Comparison of ENCODE assay signal across 19 mouse cellular contexts in the genomic region with DNA sequence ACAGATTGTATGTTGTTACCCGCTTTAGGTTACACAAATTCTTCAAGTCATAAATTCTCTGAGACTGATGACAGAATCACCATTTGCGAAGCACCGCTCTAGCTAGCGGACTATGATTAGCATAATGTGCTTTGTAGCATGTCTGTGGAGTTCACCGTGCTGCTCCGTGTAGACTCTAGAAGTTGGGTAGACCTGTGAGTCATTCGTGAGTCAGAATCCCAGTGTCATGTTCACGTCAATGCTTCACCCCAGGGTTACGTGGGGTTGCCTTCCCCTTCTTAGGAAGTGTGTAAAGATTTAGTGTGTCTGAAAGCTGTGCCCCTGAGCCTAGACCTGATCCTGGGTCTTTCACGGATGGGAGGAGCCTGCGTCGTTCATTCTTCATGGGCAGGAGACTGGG. TPM values are rescaled to one million over a fixed set of nuclear protein-coding genes. Genes with fewer than 3 reads are reported as not detected.
DNase-seq lines count a peak whose midpoint lies in the region; ATAC-seq and TF ChIP-seq lines count a peak whose summit lies in the region.
"Had no signal": no experiment of that assay in that cellular context is flagged by ENCODE, and none has a peak within 500 bp of the region (broad histone marks: within the 10 kb centered on the region; RNA-seq: fewer than 3 reads in every experiment).

No protein-coding gene starts in this region.

- H3K9ac ChIP-seq in forebrain, postnatal 0 days = no peak overlapping the region
- H3K9ac ChIP-seq in forebrain, embryonic 12.5 days = no peak overlapping the region
- no peak overlapping the region for H3K9ac ChIP-seq in liver, embryonic 11.5 days (ENCODE audit: low read depth, low read length)
- H3K9ac ChIP-seq in forebrain, embryonic 13.5 days = no peak overlapping the region
- no peak overlapping the region for H3K9ac ChIP-seq in midbrain, embryonic 14.5 days (replicated peaks; ENCODE audit: low read length)
- H3K9ac ChIP-seq: intestine, embryonic 15.5 days; limb, embryonic 12.5 days had no signal

- H3K9me3 ChIP-seq in forebrain, postnatal 0 days (ENCODE audit: low read length) = no peaks in the 10 kb centered on the region
- H3K9me3 ChIP-seq in forebrain, embryonic 12.5 days = no peaks in the 10 kb centered on the region
- no peaks in the 10 kb centered on the region for H3K9me3 ChIP-seq in liver, embryonic 11.5 days (ENCODE audit: control insufficient read depth, low read length)
- no peaks in the 10 kb centered on the region for H3K9me3 ChIP-seq in forebrain, embryonic 13.5 days (replicated peaks)
- no peaks in the 10 kb centered on the region for H3K9me3 ChIP-seq in midbrain, embryonic 14.5 days (ENCODE audit: control insufficient read depth, low read length)
- H3K9me3 ChIP-seq: heart, embryonic 10.5 days; intestine, embryonic 15.5 days; limb, embryonic 12.5 days had no signal

- 89% methylated on average over 12 of the region's 12 CpGs for WGBS in forebrain, postnatal 0 days
- WGBS in forebrain, embryonic 12.5 days = 90% methylated on average over 12 of the region's 12 CpGs
- 86% methylated on average over 12 of the region's 12 CpGs for WGBS in liver, embryonic 11.5 days
- 90% methylated on average over 12 of the region's 12 CpGs for WGBS in forebrain, embryonic 13.5 days
- WGBS in midbrain, embryonic 14.5 days = 91% methylated on average over 12 of the region's 12 CpGs

- H3K27me3 ChIP-seq in forebrain, postnatal 0 days (ENCODE audit: insufficient read depth, low read length) = no peaks in the 10 kb centered on the region
- no peaks in the 10 kb centered on the region for H3K27me3 ChIP-seq in forebrain, embryonic 12.5 days
- H3K27me3 ChIP-seq in liver, embryonic 11.5 days (replicated peaks; ENCODE audit: control insufficient read depth, insufficient read depth, low read length) = no peaks in the 10 kb centered on the region
- no peaks in the 10 kb centered on the region for H3K27me3 ChIP-seq in forebrain, embryonic 13.5 days
- no peaks in the 10 kb centered on the region for H3K27me3 ChIP-seq in midbrain, embryonic 14.5 days (ENCODE audit: control insufficient read depth, insufficient read depth, low read length)
- H3K27me3 ChIP-seq: intestine, embryonic 15.5 days; limb, embryonic 12.5 days had no signal

- H3K4me2 ChIP-seq in forebrain, postnatal 0 days (ENCODE audit: low read depth) = no peak overlapping the region
- H3K4me2 ChIP-seq in forebrain, embryonic 12.5 days = no peak overlapping the region
- H3K4me2 ChIP-seq in liver, embryonic 11.5 days = no peak overlapping the region
- H3K4me2 ChIP-seq in forebrain, embryonic 13.5 days = no peak overlapping the region
- no peak overlapping the region for H3K4me2 ChIP-seq in midbrain, embryonic 14.5 days (ENCODE audit: low read length)
- H3K4me2 ChIP-seq: intestine, embryonic 15.5 days; limb, embryonic 12.5 days had no signal

- no peak overlapping the region for H3K27ac ChIP-seq in forebrain, postnatal 0 days (ENCODE audit: low read depth, low read length)
- no peak overlapping the region for H3K27ac ChIP-seq in forebrain, embryonic 12.5 days
- peak overlapping the region; percentile 28; the same call in 1 of the 2 replicates for H3K27ac ChIP-seq in liver, embryonic 11.5 days (ENCODE audit: low read depth, low read length)
- H3K27ac ChIP-seq in forebrain, embryonic 13.5 days = no peak overlapping the region
- no peak overlapping the region for H3K27ac ChIP-seq in midbrain, embryonic 14.5 days (replicated peaks; ENCODE audit: low read depth, low read length)
- H3K27ac ChIP-seq: heart, embryonic 10.5 days; intestine, embryonic 15.5 days; limb, embryonic 12.5 days had no signal

- peaks cover 26% of the 10 kb centered on the region for H3K36me3 ChIP-seq in forebrain, postnatal 0 days (ENCODE audit: insufficient read depth)
- H3K36me3 ChIP-seq in forebrain, embryonic 12.5 days (replicated peaks) = peaks cover 28% of the 10 kb centered on the region
- peaks cover 21% of the 10 kb centered on the region for H3K36me3 ChIP-seq in liver, embryonic 11.5 days (ENCODE audit: control insufficient read depth, insufficient read depth, low read length)
- peaks cover 35% of the 10 kb centered on the region for H3K36me3 ChIP-seq in forebrain, embryonic 13.5 days (ENCODE audit: poor library complexity, severe bottlenecking)
- H3K36me3 ChIP-seq in midbrain, embryonic 14.5 days (ENCODE audit: control insufficient read depth, insufficient read depth, low read length) = peaks cover 19% of the 10 kb centered on the region

- H3K4me3 ChIP-seq in forebrain, postnatal 0 days (ENCODE audit: low read depth, low read length) = no peak overlapping the region
- no peak overlapping the region for H3K4me3 ChIP-seq in forebrain, embryonic 12.5 days (replicated peaks)
- H3K4me3 ChIP-seq in liver, embryonic 11.5 days (ENCODE audit: low read depth, low read length) = no peak overlapping the region
- H3K4me3 ChIP-seq in forebrain, embryonic 13.5 days = no peak overlapping the region
- H3K4me3 ChIP-seq in midbrain, embryonic 14.5 days (replicated peaks; ENCODE audit: low read depth, low read length) = no peak overlapping the region
- H3K4me3 ChIP-seq: heart, embryonic 10.5 days; intestine, embryonic 15.5 days; limb, embryonic 12.5 days had no signal

- no peaks in the 10 kb centered on the region for H3K4me1 ChIP-seq in forebrain, postnatal 0 days (ENCODE audit: insufficient read depth)
- no peaks in the 10 kb centered on the region for H3K4me1 ChIP-seq in forebrain, embryonic 12.5 days
- peaks cover 27% of the 10 kb centered on the region for H3K4me1 ChIP-seq in liver, embryonic 11.5 days (replicated peaks; ENCODE audit: control insufficient read depth, insufficient read depth, low read length)
- H3K4me1 ChIP-seq in forebrain, embryonic 13.5 days = no peaks in the 10 kb centered on the region
- no peaks in the 10 kb centered on the region for H3K4me1 ChIP-seq in midbrain, embryonic 14.5 days (ENCODE audit: control insufficient read depth, insufficient read depth, low read length)
- H3K4me1 ChIP-seq: intestine, embryonic 15.5 days had no signal

- TF ChIP-seq CTCF in forebrain, postnatal 0 days (IDR thresholded peaks at IDR 0.05; ENCODE audit: low read depth) = no peak

- ATAC-seq in forebrain, postnatal 0 days = peak; percentile 43; the same call in 1 of the 2 replicates
- no peak for ATAC-seq in forebrain, embryonic 12.5 days (ENCODE audit: low FRiP score)
- ATAC-seq in liver, embryonic 11.5 days (replicated peaks; ENCODE audit: low FRiP score) = no peak
- peak; percentile 87 for ATAC-seq in monocyte, adult 5-6 weeks (replicated peaks; ENCODE audit: insufficient number of reproducible peaks, low FRiP score, low TSS enrichment, poor library complexity, severe bottlenecking)
- no peak for ATAC-seq in forebrain, embryonic 13.5 days
- no peak for ATAC-seq in midbrain, embryonic 14.5 days (ENCODE audit: low FRiP score, low TSS enrichment)
- ATAC-seq: intestine, embryonic 15.5 days had no signal

- DNase-seq in forebrain, postnatal 0 days = no peak
- DNase-seq in adrenal gland, postnatal 10 days = peak; percentile 45
- no peak for DNase-seq in liver, embryonic 11.5 days (ENCODE audit: low spot score)
- no peak for DNase-seq in heart, adult 18-20 months
- DNase-seq in midbrain, embryonic 14.5 days = no peak
- DNase-seq: cerebellum, adult 8-10 months; embryo, embryonic 11 days; kidney, postnatal 36 days; lung, postnatal 14 days had no signal

RNA-seq across cellular contexts. Expression of a gene that starts 6.5 kb away (rescaled TPM):
- total RNA-seq in forebrain, postnatal 0 days (2014; rRNA removed) = 6.1 TPM in 1 of 2 replicates, not detected in the other
- polyA plus RNA-seq in forebrain, postnatal 0 days (2015; fragmentation: Nextera tagmentation; extraction: Ambion mirVana) = not detected in 2 replicates
- not detected in 2 replicates for polyA plus RNA-seq in forebrain, embryonic 12.5 days (2016; fragmentation: Nextera tagmentation; extraction: Ambion mirVana)
- total RNA-seq in adrenal gland, postnatal 10 days (2021) = not detected
- polyA plus RNA-seq in liver, embryonic 11.5 days (2014; fragmentation: Nextera tagmentation; extraction: Ambion mirVana) = not detected in 2 replicates
- not detected in 3 replicates for total RNA-seq in monocyte, adult 5-6 weeks (2017)
- polyA plus RNA-seq in forebrain, embryonic 13.5 days (2015; fragmentation: Nextera tagmentation; extraction: Ambion mirVana) = not detected in 2 replicates
- not detected for total RNA-seq in heart, adult 18-20 months (2021)
- polyA plus RNA-seq in midbrain, embryonic 14.5 days (2014; fragmentation: Nextera tagmentation; extraction: Ambion mirVana) = not detected in 2 replicates
- total RNA-seq: hematopoietic stem cell, adult 5-6 weeks; layer of hippocampus, postnatal 25 days; midbrain, postnatal 0 days had no signal
- polyA plus RNA-seq: heart, embryonic 10.5 days; intestine, embryonic 15.5 days; limb, embryonic 12.5 days; midbrain, postnatal 0 days; stomach, embryonic 14.5 days had no signal

RNA-seq across cellular contexts. Expression of a gene that starts 7.9 kb away (rescaled TPM):
- total RNA-seq in forebrain, postnatal 0 days (2014; rRNA removed) = 5.0 and 7.9 TPM in 2 replicates
- 9.2 and 11.1 TPM in 2 replicates for polyA plus RNA-seq in forebrain, postnatal 0 days (2015; fragmentation: Nextera tagmentation; extraction: Ambion mirVana)
- 5.8 and 6.3 TPM in 2 replicates for polyA plus RNA-seq in forebrain, embryonic 12.5 days (2016; fragmentation: Nextera tagmentation; extraction: Ambion mirVana)
- 10 to 100 TPM; 75.4 to 78.8 TPM for total RNA-seq in adrenal gland, postnatal 10 days (2021)
- polyA plus RNA-seq in liver, embryonic 11.5 days (2014; fragmentation: Nextera tagmentation; extraction: Ambion mirVana) = 29.8 and 32.9 TPM in 2 replicates
- total RNA-seq in monocyte, adult 5-6 weeks (2017) = 86.7 to 144 TPM (median 102 TPM) in 3 replicates
- 5.9 TPM in 2 replicates for polyA plus RNA-seq in forebrain, embryonic 13.5 days (2015; fragmentation: Nextera tagmentation; extraction: Ambion mirVana)
- total RNA-seq in heart, adult 18-20 months (2021) = 100 to 1,000 TPM; 115 to 133 TPM
- 5.4 and 9.3 TPM in 2 replicates for polyA plus RNA-seq in midbrain, embryonic 14.5 days (2014; fragmentation: Nextera tagmentation; extraction: Ambion mirVana)

RNA-seq across cellular contexts. Expression of a gene that starts 25.4 kb away (rescaled TPM):
- total RNA-seq in forebrain, postnatal 0 days (2014; rRNA removed) = 24.5 and 25.5 TPM in 2 replicates
- polyA plus RNA-seq in forebrain, postnatal 0 days (2015; fragmentation: Nextera tagmentation; extraction: Ambion mirVana) = 53.1 and 58.1 TPM in 2 replicates
- polyA plus RNA-seq in forebrain, embryonic 12.5 days (2016; fragmentation: Nextera tagmentation; extraction: Ambion mirVana) = 29.2 and 29.9 TPM in 2 replicates
- 10 to 100 TPM; 78.4 TPM for total RNA-seq in adrenal gland, postnatal 10 days (2021)
- 66.7 and 70.9 TPM in 2 replicates for polyA plus RNA-seq in liver, embryonic 11.5 days (2014; fragmentation: Nextera tagmentation; extraction: Ambion mirVana)
- 188 to 243 TPM (median 214 TPM) in 3 replicates for total RNA-seq in monocyte, adult 5-6 weeks (2017)
- polyA plus RNA-seq in forebrain, embryonic 13.5 days (2015; fragmentation: Nextera tagmentation; extraction: Ambion mirVana) = 29.8 and 32.5 TPM in 2 replicates
- total RNA-seq in heart, adult 18-20 months (2021) = 10 to 100 TPM; 29.3 to 37.3 TPM
- 29.0 and 32.2 TPM in 2 replicates for polyA plus RNA-seq in midbrain, embryonic 14.5 days (2014; fragmentation: Nextera tagmentation; extraction: Ambion mirVana)

Comparison
In these comparisons a context has a peak if more than half of its experiments do, and no peak if none do; other contexts are left out.
1. ATAC-seq: peak in forebrain, postnatal 0 days (single experiment) and monocyte, adult 5-6 weeks (single experiment); none in forebrain, embryonic 12.5 days (single experiment), liver, embryonic 11.5 days (single experiment), forebrain, embryonic 13.5 days (single experiment) and midbrain, embryonic 14.5 days (single experiment).